Mouse (Mus musculus): ENCODE data around the gene Tmem121b. TPM values are rescaled to one million over a fixed set of nuclear protein-coding genes. Genes with fewer than 3 reads are reported as not detected.

The Tmem121b gene
- polyA plus RNA-seq, 1 experiment from 2014 or later: 0.12 TPM

DNA sequence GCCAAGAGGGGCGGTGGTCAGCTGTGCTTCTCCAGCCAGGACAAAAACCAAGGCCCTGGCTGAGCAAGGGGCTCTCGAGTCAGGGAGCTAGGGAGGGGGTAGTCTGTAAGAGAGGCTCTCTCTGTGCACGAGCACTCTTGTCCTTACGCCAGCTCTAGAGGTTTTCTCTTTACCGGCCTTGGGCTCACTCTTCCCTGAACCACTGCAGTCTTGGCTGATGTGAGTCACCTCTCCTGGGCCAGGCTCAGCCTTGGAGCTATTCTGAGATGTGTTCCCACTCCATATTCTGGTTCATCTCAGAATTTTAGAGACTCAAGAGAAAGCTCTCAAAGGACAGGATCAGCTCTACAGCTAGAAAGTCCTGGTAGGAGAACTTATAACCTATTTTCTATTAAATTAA is 23.7 kb upstream of the Tmem121b start:
- no peaks in the 10 kb centered on the region for H3K4me1 ChIP-seq
- H3K4me2 ChIP-seq: no peak overlapping the region
- no peaks in the 10 kb centered on the region for H3K27me3 ChIP-seq (replicated peaks)
- ATAC-seq (ENCODE audit: insufficient read depth, low FRiP score, low read depth): no peak
- H3K9me3 ChIP-seq: no peaks in the 10 kb centered on the region
- 0 out of 2 replicates have a peak, but pooled peaks cover 4% of the 10 kb centered on the region for H3K36me3 ChIP-seq
- no peak overlapping the region for H3K27ac ChIP-seq
- H3K4me3 ChIP-seq (replicated peaks): no peak overlapping the region
- 86% methylated on average over 5 of the region's 5 CpGs for WGBS
- no peak overlapping the region for H3K9ac ChIP-seq

DNA sequence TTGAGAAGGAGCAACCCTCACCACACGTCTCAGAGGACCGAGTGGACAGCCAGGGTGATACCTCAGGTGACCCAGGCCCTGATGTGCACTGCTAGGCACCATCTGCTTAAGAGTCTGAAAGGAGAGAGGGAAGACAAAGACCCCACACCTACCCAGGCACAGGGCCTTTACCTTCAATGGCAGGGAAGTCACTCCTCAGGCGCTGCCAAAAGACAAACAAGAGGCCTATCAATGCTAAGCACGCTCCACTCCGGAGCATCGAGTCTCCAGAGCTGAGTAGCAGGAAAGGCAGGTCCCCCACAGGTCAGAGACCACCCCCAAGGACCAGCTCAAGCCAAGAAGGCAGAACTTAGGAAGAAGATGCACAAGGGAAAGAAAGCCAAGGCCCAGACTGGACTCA is 23.3 kb upstream of the Tmem121b start:
- H3K36me3 ChIP-seq: 0 out of 2 replicates have a peak, but pooled peaks cover 4% of the 10 kb centered on the region
- no peak overlapping the region for H3K4me2 ChIP-seq
- H3K4me1 ChIP-seq: no peaks in the 10 kb centered on the region
- no peak overlapping the region for H3K9ac ChIP-seq
- 78% methylated on average over 6 of the region's 6 CpGs for WGBS
- peak; percentile 38; the same call in 1 of the 2 replicates for ATAC-seq (ENCODE audit: insufficient read depth, low FRiP score, low read depth)
- H3K27me3 ChIP-seq (replicated peaks): no peaks in the 10 kb centered on the region
- H3K27ac ChIP-seq: no peak overlapping the region
- H3K9me3 ChIP-seq: no peaks in the 10 kb centered on the region
- H3K4me3 ChIP-seq (replicated peaks): no peak overlapping the region

DNA sequence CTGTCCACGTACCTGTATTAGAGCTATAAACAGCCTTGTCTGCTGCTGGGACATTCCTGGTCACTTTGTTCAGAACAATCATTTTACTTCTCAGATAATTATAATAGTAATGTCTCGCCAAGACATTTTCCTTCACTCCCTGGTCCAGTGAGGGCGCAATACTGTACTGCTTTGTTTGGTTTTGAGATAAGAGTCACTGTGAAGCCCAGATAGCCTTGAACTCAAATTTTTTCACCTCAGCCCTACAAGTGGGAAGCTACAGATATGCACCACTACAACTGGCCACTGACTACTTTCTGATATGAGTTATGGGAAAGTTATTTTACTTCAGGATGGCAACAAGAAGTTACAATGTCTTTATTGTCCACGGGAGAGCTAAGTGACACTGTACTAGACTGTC is 22.8 kb upstream of the Tmem121b start:
- Histone ChIP-seq H3K27ac (no peak overlapping the region), H3K27me3 (replicated peaks) (no peaks in the 10 kb centered on the region), H3K9ac (no peak overlapping the region), H3K36me3 (0 out of 2 replicates have a peak, but pooled peaks cover 4% of the 10 kb centered on the region), H3K4me2 (no peak overlapping the region), H3K4me3 (replicated peaks) (no peak overlapping the region), H3K9me3 (no peaks in the 10 kb centered on the region), H3K4me1 (no peaks in the 10 kb centered on the region)
- WGBS: 72% methylated on average over 4 of the region's 4 CpGs
- peak; percentile 77 for ATAC-seq (ENCODE audit: insufficient read depth, low FRiP score, low read depth)

DNA sequence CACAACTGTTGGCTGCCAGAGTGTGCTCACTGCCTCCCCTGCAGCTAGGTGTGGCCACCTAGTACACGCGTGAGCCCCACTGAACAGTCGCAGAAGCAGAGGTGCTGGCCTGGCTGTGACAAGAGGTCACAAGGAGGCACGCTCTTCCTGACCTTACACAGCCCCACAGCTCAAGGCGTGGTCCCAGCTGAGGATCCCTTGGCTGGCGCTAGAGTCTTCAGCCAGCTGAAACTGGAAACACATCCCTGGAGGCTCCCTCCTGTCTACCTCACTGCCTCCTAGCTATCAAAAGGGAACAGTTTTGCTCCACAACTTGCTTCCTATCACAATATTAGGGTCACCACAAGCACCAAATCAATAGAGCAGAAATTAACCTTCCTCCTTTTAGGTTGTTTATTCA is 17.6 kb upstream of the Tmem121b start:
- peaks cover 4% of the 10 kb centered on the region; the same call in 1 of the 2 replicates for H3K36me3 ChIP-seq
- no peak overlapping the region for H3K4me3 ChIP-seq (replicated peaks)
- no peak overlapping the region for H3K27ac ChIP-seq
- no peaks in the 10 kb centered on the region for H3K27me3 ChIP-seq (replicated peaks)
- no peaks in the 10 kb centered on the region for H3K9me3 ChIP-seq
- 85% methylated on average over 6 of the region's 6 CpGs for WGBS
- ATAC-seq (ENCODE audit: insufficient read depth, low FRiP score, low read depth): no peak
- H3K4me1 ChIP-seq: no peaks in the 10 kb centered on the region
- H3K9ac ChIP-seq: no peak overlapping the region
- H3K4me2 ChIP-seq: no peak overlapping the region

DNA sequence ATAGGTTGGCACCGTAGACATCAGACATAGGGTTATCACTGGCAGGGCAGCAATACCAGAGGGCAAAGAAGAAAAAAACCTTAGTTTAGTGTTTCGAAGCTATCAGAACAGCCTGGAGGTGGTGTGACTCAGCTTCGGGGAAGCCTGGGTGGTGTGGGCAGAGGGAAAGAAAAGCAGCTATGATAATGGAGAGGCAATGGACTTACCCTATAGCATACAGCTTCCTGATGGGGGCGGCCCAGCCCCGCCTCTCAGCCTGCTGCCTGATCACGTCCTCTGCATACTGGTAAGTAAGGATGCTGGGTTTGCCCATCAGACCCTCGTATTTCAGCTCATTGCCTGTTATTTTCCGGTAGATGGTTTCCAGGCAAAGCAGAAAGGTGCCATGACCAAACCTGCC is 16.8 kb upstream of the Tmem121b start:
- WGBS: 88% methylated on average over 8 of the region's 8 CpGs
- ATAC-seq (ENCODE audit: insufficient read depth, low FRiP score, low read depth): no peak
- H3K9ac ChIP-seq: no peak overlapping the region

DNA sequence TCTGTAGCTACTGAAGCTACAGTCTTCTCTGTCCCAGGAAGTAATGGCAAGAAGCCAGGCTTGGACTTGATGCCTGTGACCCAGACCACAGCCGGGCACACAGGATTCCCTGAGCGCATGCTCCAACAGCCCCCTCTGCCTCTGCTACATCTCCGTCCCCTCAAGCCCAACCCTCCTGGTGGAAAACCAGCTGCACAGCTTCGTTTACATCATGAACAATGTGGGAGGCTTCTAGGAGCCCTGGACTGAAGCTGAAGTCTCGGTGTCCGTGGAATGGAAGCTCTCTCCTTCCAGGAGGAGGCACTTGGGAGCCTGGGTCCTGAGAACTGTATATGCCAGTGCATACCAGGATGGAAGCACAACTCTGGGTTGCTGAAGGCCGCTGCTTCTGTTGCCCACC is 16.4 kb upstream of the Tmem121b start:
- Histone ChIP-seq H3K27me3 (replicated peaks) (no peaks in the 10 kb centered on the region), H3K36me3 (peaks cover 4% of the 10 kb centered on the region; the same call in 1 of the 2 replicates), H3K9ac (no peak overlapping the region), H3K4me3 (replicated peaks) (no peak overlapping the region), H3K9me3 (no peaks in the 10 kb centered on the region), H3K4me1 (no peaks in the 10 kb centered on the region), H3K4me2 (no peak overlapping the region), H3K27ac (no peak overlapping the region)
- 70% methylated on average over 7 of the region's 7 CpGs for WGBS
- ATAC-seq (ENCODE audit: insufficient read depth, low FRiP score, low read depth): no peak

More for the DNA sequence above, 16.8 kb upstream of the Tmem121b start:
- Histone ChIP-seq H3K4me1 (no peaks in the 10 kb centered on the region), H3K4me3 (replicated peaks) (no peak overlapping the region), H3K36me3 (peaks cover 4% of the 10 kb centered on the region; the same call in 1 of the 2 replicates), H3K27ac (no peak overlapping the region), H3K4me2 (no peak overlapping the region), H3K9me3 (no peaks in the 10 kb centered on the region), H3K27me3 (replicated peaks) (no peaks in the 10 kb centered on the region)

DNA sequence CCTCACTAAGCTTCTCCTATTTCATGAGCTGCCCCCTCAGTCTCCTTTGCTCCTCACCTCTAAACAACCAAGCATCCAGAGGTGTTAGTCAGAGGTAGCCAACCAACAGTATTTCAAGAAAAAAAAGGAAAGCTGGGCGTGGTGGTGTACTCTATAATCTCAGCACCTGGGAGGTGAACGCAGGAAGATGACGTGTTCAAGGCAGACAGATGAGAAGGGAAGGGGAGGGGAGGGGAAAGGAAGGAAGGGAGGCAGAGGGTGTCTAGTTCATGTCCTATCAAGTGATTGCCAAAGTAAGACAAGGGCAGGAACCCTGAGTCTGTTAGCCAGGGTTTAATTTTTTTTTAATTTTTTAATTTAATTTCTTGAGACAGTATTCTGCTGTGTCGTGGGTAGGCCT is 15.0 kb upstream of the Tmem121b start:
- Histone ChIP-seq H3K36me3 (peaks cover 2% of the 10 kb centered on the region; the same call in 1 of the 2 replicates), H3K9me3 (no peaks in the 10 kb centered on the region), H3K27ac (no peak overlapping the region), H3K4me1 (no peaks in the 10 kb centered on the region), H3K27me3 (replicated peaks) (no peaks in the 10 kb centered on the region), H3K4me2 (no peak overlapping the region), H3K4me3 (replicated peaks) (no peak overlapping the region), H3K9ac (no peak overlapping the region)
- WGBS: 73% methylated on average over 4 of the region's 4 CpGs
- no peak for ATAC-seq (ENCODE audit: insufficient read depth, low FRiP score, low read depth)

DNA sequence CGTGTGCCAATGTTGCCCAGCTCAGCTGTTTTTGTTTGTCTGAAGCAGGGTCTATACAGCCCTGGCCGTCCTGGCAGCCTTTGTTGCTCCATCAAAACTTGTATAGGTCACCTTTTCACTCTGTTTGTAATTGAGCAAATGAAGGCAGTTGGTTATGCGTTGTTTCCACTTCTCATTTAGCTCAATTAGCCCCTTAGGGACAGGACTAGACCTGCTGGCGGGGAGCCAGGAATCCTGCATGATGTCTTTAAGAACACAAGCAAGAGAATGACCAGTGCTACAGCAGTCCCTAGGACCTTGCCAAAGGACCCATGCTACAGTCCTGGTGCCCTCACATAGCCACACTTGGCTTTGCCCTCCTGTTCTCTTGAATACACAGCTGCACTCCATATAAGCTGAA is 11.9 kb upstream of the Tmem121b start:
- no peaks in the 10 kb centered on the region for H3K27me3 ChIP-seq (replicated peaks)
- ATAC-seq (ENCODE audit: insufficient read depth, low FRiP score, low read depth): no peak
- no peaks in the 10 kb centered on the region for H3K4me1 ChIP-seq
- WGBS: 67% methylated on average over 4 of the region's 4 CpGs
- no peak overlapping the region for H3K9ac ChIP-seq
- H3K36me3 ChIP-seq: no peaks in the 10 kb centered on the region; the same call in 1 of the 2 replicates
- H3K4me3 ChIP-seq (replicated peaks): no peak overlapping the region
- H3K9me3 ChIP-seq: no peaks in the 10 kb centered on the region
- no peak overlapping the region for H3K27ac ChIP-seq
- H3K4me2 ChIP-seq: no peak overlapping the region

DNA sequence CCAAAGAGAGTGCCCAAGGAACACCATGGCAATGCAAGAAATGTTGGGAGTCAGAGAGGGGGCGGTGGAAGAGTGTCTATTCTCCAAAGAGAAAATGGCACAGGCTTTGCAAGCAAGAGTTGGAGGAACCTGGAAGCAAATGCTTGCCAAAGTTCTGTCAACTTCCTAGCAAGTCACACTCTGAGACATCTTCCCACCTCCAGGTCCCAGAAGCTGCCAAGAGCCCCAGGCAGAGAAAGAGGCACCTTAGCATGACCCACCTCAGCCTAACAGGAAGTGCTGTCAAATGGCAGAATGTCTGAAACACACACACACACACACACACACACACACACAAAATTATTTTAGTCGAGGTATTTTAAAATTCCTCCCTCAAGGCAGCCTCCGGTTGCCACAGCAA is 10.4 kb upstream of the Tmem121b start:
- 70% methylated on average over 3 of the region's 3 CpGs for whole genome bisulfite sequencing
- no peak overlapping the region for H3K9ac ChIP-seq
- H3K4me1 ChIP-seq: no peaks in the 10 kb centered on the region
- no peak for ATAC-seq (ENCODE audit: insufficient read depth, low FRiP score, low read depth)
- H3K9me3 ChIP-seq: no peaks in the 10 kb centered on the region
- H3K4me2 ChIP-seq: no peak overlapping the region
- no peak overlapping the region for H3K27ac ChIP-seq
- H3K27me3 ChIP-seq (replicated peaks): no peaks in the 10 kb centered on the region
- no peaks in the 10 kb centered on the region for H3K36me3 ChIP-seq
- H3K4me3 ChIP-seq (replicated peaks): no peak overlapping the region

DNA sequence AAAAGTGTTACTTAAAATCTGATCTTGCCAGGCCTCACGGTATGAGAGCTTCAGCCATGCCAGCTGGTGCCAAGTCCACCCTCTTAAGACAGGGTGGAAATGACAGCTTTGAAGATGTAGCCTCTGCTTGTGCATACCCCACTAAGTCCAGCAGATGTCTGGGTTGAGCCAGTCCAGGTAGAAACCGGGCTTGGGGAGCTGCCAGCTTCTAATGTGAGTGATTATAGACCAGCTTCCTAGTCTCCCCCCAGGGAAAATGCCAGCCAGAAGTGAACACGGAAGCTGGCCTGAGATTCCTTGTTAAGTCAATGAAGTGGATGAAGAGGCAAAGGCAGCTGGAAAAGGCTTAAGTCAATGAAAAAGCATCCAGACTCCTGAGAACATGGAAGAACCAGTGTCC is 2.9 kb upstream of the Tmem121b start:
- 61% methylated on average over 3 of the region's 3 CpGs for WGBS
- no peak overlapping the region for H3K4me3 ChIP-seq (replicated peaks)
- peaks cover 23% of the 10 kb centered on the region for H3K27me3 ChIP-seq (replicated peaks)
- H3K9ac ChIP-seq: no peak overlapping the region
- no peak for ATAC-seq (ENCODE audit: insufficient read depth, low FRiP score, low read depth)
- H3K4me1 ChIP-seq: peaks cover 12% of the 10 kb centered on the region
- no peak overlapping the region for H3K4me2 ChIP-seq
- no peak overlapping the region for H3K27ac ChIP-seq
- H3K9me3 ChIP-seq: no peaks in the 10 kb centered on the region
- H3K36me3 ChIP-seq: no peaks in the 10 kb centered on the region

DNA sequence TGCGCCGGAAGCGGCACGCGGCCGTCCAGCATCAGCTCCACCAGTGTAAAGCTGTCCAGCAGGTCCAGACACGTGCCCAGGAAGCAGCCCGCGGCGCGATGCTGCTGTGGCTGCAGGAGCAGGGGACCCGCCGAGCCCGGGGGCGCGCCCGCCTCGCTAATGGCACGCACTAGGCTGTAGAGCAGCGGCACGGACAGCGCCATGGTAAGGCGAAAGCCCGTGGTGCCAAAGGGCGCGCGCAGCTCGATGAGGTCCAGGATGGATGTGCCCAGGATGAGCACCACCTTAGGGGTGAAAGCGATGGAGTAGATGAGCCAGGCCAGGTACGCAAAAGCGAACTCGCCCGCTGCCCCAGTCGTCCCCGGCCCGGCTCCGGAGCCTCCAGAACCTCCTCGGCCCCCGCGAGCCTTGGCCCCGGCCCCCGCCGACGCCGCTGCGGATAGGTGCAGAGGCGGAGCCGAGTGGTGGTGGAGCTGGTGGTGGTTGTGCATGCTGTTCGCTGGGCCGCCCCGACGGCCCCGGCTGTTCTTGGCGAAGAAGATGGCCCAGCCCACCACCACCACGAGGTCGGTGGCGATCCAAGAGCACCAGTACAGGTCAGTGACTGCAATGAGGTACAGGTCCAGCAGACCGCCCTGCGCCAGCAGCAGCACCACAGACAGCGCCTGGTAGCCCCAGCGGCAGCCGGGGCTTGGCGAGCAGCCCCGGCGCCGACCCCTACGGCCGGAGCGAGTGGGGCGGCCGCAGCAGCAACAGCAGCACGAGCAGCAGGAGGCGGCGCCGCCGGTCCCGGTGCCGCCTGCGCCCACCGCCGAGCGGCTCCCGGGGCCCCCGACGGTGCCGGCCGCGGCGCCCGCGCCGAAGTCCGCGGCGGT is 871 bp downstream of the Tmem121b start:
- no peak for ATAC-seq (ENCODE audit: insufficient read depth, low FRiP score, low read depth)
- peaks cover 31% of the 10 kb centered on the region for H3K27me3 ChIP-seq (replicated peaks)
- WGBS: under 1% methylated on average over 86 of the region's 95 CpGs
- H3K4me3 ChIP-seq (replicated peaks): peak overlapping the region; percentile 62
- H3K27ac ChIP-seq: no peak overlapping the region
- no peak overlapping the region for H3K9ac ChIP-seq
- peak overlapping the region; percentile 96 for H3K4me2 ChIP-seq
- H3K4me1 ChIP-seq: peaks cover 12% of the 10 kb centered on the region
- H3K36me3 ChIP-seq: no peaks in the 10 kb centered on the region
- no peaks in the 10 kb centered on the region for H3K9me3 ChIP-seq

DNA sequence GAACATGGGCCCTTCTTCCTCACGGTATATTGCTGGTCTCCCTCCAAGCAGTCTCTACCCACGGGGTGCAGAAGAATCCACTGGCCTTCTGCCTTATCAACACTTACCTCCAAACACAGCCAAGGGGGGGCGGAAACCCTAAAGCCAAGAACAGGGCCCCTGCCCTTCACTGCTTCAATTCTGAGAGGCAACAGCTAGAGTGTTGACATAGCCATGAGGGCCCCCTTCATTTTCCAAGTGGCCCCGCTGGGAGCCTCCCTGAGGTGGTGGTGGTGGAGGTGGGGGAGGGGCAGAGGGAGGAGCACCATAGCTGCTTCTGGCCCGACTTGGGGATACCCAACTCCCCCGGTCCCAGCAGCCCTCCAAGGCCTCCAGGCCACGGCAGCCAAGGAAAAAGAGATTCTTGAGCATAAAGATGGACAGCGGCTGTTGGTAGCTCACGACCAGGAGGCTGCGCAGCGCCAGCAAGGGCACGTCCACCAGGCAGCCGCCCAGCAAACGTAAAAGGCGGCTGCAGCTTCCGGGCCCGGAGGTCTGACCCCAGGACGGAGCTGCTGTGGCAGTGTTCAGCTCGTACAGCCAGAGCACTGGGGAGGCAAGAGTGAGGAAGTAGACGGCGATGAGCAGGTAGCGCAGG is 1.6 kb downstream of the Tmem121b start:
- 10% methylated on average over 22 of the region's 22 CpGs for WGBS

More for the DNA sequence above, 1.6 kb downstream of the Tmem121b start:
- peaks cover 12% of the 10 kb centered on the region for H3K4me1 ChIP-seq
- H3K4me2 ChIP-seq: peak overlapping the region; percentile 96
- H3K9ac ChIP-seq: no peak overlapping the region
- no peaks in the 10 kb centered on the region for H3K36me3 ChIP-seq
- H3K4me3 ChIP-seq (replicated peaks): peak overlapping the region; percentile 62
- no peak overlapping the region for H3K27ac ChIP-seq
- no peaks in the 10 kb centered on the region for H3K9me3 ChIP-seq
- 0 out of 2 replicates have a peak, but pooled peaks have one; percentile 16 for ATAC-seq (ENCODE audit: insufficient read depth, low FRiP score, low read depth)
- H3K27me3 ChIP-seq (replicated peaks): peaks cover 31% of the 10 kb centered on the region

Measured in stomach, embryonic 15.5 days (tissue).